Mouse (Mus musculus): ENCODE results near the gene Hrh3. TPM values are rescaled to one million over a fixed set of nuclear protein-coding genes. Genes with fewer than 3 reads are reported as not detected.

Hrh3 gene
- polyA plus RNA-seq, 1 experiment from 2014 or later = 2.8 TPM

DNA sequence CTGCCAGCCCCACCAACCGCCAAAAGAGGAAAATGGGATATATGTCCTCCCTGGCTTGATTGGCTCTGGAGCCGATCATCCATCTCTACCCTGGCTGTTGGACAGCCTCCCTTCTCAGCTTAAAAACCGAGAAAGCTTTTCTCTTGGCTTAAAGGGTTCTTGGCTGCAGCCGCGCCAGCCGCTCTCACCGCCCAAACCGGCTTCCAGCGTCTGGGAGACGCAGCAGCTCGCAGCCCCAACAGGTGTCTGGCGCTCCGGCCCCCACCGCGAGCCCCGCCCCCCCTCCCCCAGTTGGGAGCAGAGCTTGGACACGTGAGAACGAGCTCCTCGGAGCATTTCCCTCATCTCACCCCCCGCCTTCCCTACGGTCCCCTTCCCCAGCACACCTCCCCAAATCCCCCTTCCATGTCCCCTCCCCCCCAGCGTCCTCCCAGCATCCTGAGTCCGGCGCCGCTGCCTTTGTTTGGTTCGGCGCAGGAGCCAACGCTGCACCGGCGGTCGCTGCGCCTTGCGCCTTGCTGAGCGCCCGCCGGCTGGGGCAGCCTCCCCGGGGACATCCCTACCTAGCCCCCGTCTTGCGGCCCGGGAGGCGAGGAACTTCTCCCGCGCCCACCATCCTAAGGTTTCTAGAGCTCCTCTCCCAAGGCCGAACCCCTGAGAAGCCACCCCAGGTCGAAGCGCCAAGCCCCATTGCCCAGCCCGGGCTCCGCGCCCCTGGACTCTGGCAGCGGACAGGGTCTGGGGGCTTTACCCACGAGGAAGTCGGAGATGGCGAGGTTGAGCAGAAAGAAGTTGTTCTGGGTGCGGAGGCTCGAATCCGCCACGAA, 924 bp downstream of the Hrh3 start:
- Histone ChIP-seq H3K9me3 (replicated peaks) (no peaks in the 10 kb centered on the region), H3K4me2 (peak overlapping the region; percentile 96), H3K27me3 (peaks cover 72% of the 10 kb centered on the region), H3K4me1 (peaks cover 49% of the 10 kb centered on the region), H3K36me3 (ENCODE audit: poor library complexity, severe bottlenecking) (no peaks in the 10 kb centered on the region), H3K9ac (peak overlapping the region; percentile 61), H3K4me3 (peak overlapping the region; percentile 58), H3K27ac (no peak overlapping the region)
- 1% methylated on average over 51 of the region's 57 CpGs for WGBS
- ATAC-seq = peak; percentile 22

DNA sequence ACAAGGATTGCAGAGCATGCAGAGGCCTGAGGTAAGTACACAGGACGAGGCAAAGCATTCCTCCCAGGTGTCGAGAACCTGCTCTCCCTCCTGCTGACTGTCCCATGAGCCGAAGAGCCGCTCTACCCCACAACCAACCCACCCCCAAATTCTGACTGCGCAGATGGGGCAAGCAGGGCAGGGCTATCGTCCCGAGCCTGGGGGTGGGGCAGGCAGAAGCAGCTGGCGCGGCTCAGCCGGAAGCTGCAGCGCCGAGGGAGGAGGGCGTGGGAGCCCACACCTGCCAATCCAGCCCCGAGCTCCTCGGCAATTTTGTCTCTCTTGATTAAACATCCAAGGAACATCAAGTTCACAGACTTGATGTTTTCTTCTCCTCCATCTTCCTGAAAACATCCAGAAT, 4.8 kb downstream of the Hrh3 start:
- Histone ChIP-seq H3K9me3 (replicated peaks) (no peaks in the 10 kb centered on the region), H3K4me3 (no peak overlapping the region), H3K4me1 (peaks cover 59% of the 10 kb centered on the region), H3K36me3 (ENCODE audit: poor library complexity, severe bottlenecking) (no peaks in the 10 kb centered on the region), H3K4me2 (peak overlapping the region; percentile 31), H3K9ac (peak overlapping the region; percentile 22; the same call in 1 of the 2 replicates), H3K27ac (no peak overlapping the region), H3K27me3 (peaks cover 66% of the 10 kb centered on the region)
- no peak for ATAC-seq
- 13% methylated on average over 15 of the region's 15 CpGs for WGBS

DNA sequence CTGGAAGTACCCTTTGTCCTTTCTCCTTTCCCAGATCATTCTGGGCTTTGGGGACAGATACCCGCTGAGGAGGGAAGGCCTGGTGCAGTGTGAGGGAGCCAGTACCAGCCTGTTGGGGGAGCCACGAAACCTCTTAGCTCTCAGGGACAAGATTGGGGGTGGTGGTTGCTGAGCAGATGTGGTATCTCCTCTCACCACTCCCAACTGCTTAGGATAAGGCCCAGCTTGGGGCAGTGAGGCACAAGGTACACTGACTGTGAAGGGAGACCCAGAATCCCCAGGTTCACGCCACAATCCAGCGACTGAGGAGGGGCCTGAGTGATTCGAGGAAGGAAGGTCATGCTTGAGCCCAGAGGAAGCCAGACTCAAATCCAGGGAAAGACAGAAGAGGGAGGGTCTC, 6.1 kb downstream of the Hrh3 start:
- WGBS = 34% methylated on average over 5 of the region's 5 CpGs
- H3K27me3 ChIP-seq = peaks cover 53% of the 10 kb centered on the region
- 0 out of 2 replicates have a peak overlapping the region, but pooled peaks have one; percentile 0 for H3K9ac ChIP-seq
- ATAC-seq = 0 out of 2 replicates have a peak, but pooled peaks have one; percentile 14
- no peaks in the 10 kb centered on the region for H3K9me3 ChIP-seq (replicated peaks)
- no peak overlapping the region for H3K4me3 ChIP-seq
- H3K36me3 ChIP-seq (ENCODE audit: poor library complexity, severe bottlenecking) = no peaks in the 10 kb centered on the region
- H3K4me1 ChIP-seq = peaks cover 46% of the 10 kb centered on the region
- H3K27ac ChIP-seq = peak overlapping the region; percentile 38
- H3K4me2 ChIP-seq = no peak overlapping the region

DNA sequence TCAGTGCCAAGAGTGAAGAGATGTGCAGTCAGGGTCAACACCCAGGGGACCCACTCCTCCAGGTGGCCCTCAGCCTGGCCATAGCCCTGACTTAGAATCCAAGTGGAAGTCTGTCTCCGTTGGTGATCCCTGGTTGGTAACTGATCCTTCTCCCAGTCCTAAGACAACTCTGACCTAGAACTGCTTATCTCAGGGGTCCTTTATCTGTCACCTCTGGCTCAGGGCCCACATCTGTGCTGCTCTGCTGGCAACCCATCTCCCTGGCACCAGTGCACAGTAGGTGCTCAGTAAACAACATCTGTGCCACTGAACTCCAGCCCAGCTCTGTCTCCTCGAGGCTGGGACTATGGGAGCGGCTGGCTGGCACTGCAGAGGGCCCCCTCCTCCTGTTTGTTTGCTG, 6.7 kb downstream of the Hrh3 start:
- 39% methylated on average over 3 of the region's 3 CpGs for WGBS
- H3K9me3 ChIP-seq (replicated peaks) = no peaks in the 10 kb centered on the region
- peak; percentile 42; the same call in 1 of the 2 replicates for ATAC-seq
- H3K4me1 ChIP-seq = peaks cover 40% of the 10 kb centered on the region
- H3K4me3 ChIP-seq = no peak overlapping the region
- H3K36me3 ChIP-seq (ENCODE audit: poor library complexity, severe bottlenecking) = no peaks in the 10 kb centered on the region
- peaks cover 47% of the 10 kb centered on the region for H3K27me3 ChIP-seq
- no peak overlapping the region for H3K4me2 ChIP-seq
- peak overlapping the region; percentile 38 for H3K27ac ChIP-seq
- H3K9ac ChIP-seq = 0 out of 2 replicates have a peak overlapping the region, but pooled peaks have one; percentile 0

DNA sequence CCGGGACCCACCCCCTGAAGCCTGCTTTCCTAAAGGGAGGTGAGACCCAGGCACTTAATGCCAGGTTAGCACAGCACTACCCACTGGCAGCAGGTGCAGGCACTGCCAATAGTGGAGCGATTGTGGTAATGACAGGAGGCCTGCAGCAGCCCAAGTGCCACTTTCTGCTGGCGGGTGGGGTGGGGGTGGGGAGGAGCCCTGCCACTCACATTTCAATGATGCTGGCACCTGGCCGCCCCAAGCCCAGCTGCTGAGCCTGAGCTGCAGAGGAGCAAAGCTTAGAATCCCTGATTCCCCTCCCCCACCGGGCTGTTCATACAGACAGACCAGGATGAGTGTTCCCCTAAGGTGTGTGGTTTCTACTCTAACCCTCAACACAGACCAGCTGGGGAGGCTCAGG, 8.6 kb downstream of the Hrh3 start:
- 20% methylated on average over 5 of the region's 5 CpGs for WGBS
- H3K4me3 ChIP-seq = no peak overlapping the region
- peak; percentile 74 for ATAC-seq
- no peaks in the 10 kb centered on the region for H3K9me3 ChIP-seq (replicated peaks)
- H3K9ac ChIP-seq = no peak overlapping the region
- H3K36me3 ChIP-seq (ENCODE audit: poor library complexity, severe bottlenecking) = no peaks in the 10 kb centered on the region
- no peak overlapping the region for H3K4me2 ChIP-seq
- H3K4me1 ChIP-seq = peaks cover 38% of the 10 kb centered on the region
- peaks cover 28% of the 10 kb centered on the region for H3K27me3 ChIP-seq
- H3K27ac ChIP-seq = peak overlapping the region; percentile 35; the same call in 1 of the 2 replicates

DNA sequence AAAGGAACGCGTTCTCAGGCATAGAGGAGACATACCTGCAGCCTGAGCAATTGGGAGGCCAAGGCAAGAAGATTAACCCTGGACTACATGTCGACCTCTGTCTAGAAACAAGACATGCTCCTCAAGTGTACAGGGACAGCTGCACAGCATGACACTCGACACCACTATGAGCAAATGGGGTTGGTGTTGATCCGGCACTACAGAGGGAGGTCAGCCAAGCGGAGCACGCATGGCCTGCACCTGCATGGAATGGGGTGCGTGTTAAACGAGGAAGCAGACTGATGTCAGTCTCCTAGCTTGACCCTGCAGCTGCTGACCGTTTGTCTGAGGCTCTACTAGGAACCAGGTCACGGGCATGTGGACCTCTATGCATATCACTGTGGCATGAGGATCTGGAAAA, 14.0 kb downstream of the Hrh3 start:
- no peak overlapping the region for H3K4me3 ChIP-seq
- WGBS = 70% methylated on average over 11 of the region's 11 CpGs
- H3K9ac ChIP-seq = no peak overlapping the region
- no peaks in the 10 kb centered on the region; the same call in 1 of the 2 replicates for H3K9me3 ChIP-seq (replicated peaks)
- ATAC-seq = no peak
- H3K36me3 ChIP-seq (ENCODE audit: poor library complexity, severe bottlenecking) = peaks cover 16% of the 10 kb centered on the region
- peaks cover 13% of the 10 kb centered on the region for H3K4me1 ChIP-seq
- H3K27ac ChIP-seq = no peak overlapping the region
- no peak overlapping the region for H3K4me2 ChIP-seq
- no peaks in the 10 kb centered on the region for H3K27me3 ChIP-seq

DNA sequence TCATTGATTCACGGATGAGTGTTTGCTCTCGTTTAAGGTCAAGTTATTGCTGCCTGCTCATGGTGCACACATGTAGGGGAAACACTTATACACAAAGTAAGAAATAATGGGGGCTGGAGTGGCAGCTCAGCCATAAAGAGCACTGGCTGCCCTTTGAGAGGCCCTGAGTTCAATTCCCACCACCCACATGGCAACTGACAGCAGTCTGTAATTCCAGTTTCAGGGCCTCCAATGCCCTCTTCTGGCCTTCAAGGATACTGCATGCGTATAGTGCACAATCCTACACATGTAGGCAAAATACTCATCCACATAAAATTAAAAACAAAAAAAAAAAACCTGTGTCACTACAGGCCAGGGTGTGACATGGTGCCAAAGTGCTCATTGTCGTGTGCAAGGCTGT, 16.8 kb downstream of the Hrh3 start:
- ATAC-seq = no peak
- H3K27ac ChIP-seq = no peak overlapping the region
- H3K27me3 ChIP-seq = no peaks in the 10 kb centered on the region
- H3K36me3 ChIP-seq (ENCODE audit: poor library complexity, severe bottlenecking) = peaks cover 37% of the 10 kb centered on the region
- no peak overlapping the region for H3K4me3 ChIP-seq
- H3K4me1 ChIP-seq = peaks cover 12% of the 10 kb centered on the region
- WGBS = 89% methylated on average over 4 of the region's 4 CpGs
- H3K9me3 ChIP-seq (replicated peaks) = no peaks in the 10 kb centered on the region; the same call in 1 of the 2 replicates
- H3K9ac ChIP-seq = no peak overlapping the region
- no peak overlapping the region for H3K4me2 ChIP-seq

DNA sequence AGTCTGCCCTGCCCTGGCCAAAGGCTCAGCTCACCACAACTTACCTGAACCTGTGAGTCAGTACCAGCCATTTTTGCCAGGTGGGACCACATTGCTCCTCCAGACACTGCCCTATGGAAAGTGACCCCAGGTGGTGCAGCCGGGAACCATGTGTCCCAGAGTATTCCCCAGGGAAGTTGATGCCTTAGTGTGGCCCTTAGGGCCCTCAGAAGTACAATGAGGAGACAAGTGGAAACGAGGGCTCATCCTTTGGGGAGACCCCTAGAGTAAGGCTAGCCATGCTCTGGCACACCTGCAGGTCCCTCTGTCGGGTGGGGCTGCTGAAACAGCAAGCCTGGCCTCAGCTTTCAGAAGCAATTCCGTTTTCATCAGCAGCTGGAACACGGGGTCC, 17.7 kb downstream of the Hrh3 start:
- Histone ChIP-seq H3K27me3 (no peaks in the 10 kb centered on the region), H3K4me1 (peaks cover 12% of the 10 kb centered on the region), H3K9ac (no peak overlapping the region), H3K4me2 (no peak overlapping the region), H3K27ac (no peak overlapping the region), H3K9me3 (replicated peaks) (no peaks in the 10 kb centered on the region; the same call in 1 of the 2 replicates), H3K36me3 (ENCODE audit: poor library complexity, severe bottlenecking) (peaks cover 44% of the 10 kb centered on the region), H3K4me3 (no peak overlapping the region)
- ATAC-seq = no peak
- WGBS = 93% methylated on average over 5 of the region's 5 CpGs

DNA sequence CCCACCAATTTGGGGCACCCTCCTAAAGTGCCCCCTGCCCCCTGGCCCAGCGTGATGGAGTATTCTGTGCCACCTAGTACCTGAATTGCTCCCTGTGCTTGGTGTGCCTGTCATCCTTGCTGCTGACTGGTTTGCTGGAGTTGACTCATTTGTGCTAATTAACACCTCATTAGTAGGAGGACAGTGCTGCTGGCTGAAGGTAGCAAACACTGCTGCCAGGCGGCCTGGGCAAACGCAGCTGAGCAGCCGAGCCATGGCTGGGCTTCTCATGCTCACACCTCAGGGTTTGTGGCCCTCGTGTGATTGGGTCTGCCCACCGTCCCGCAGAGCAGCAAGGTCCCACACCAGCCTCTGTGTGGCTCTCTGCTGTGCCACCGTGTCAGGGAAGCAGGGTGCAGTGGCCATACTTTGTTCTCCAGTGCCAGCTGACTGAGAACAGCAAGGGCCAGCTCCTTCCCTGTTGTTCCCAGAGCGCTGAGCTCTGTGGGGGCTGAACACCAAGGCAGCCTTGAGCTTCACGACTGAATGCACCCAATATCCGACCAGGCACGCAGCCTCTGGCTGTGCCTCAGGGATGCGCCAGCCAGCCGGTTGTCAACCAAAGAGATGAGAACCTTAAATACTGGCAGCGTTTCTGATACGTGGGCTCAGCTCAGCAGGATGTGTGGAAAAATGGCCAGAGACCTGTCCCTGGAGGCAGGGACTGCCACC, 18.2 kb downstream of the Hrh3 start:
- Histone ChIP-seq H3K27ac (no peak overlapping the region; the same call in 1 of the 2 replicates), H3K27me3 (no peaks in the 10 kb centered on the region), H3K9me3 (replicated peaks) (no peaks in the 10 kb centered on the region; the same call in 1 of the 2 replicates), H3K4me1 (peaks cover 12% of the 10 kb centered on the region), H3K9ac (no peak overlapping the region), H3K4me3 (no peak overlapping the region), H3K36me3 (ENCODE audit: poor library complexity, severe bottlenecking) (peaks cover 49% of the 10 kb centered on the region), H3K4me2 (no peak overlapping the region)
- peak; percentile 48 for ATAC-seq
- WGBS = 70% methylated on average over 16 of the region's 16 CpGs

DNA sequence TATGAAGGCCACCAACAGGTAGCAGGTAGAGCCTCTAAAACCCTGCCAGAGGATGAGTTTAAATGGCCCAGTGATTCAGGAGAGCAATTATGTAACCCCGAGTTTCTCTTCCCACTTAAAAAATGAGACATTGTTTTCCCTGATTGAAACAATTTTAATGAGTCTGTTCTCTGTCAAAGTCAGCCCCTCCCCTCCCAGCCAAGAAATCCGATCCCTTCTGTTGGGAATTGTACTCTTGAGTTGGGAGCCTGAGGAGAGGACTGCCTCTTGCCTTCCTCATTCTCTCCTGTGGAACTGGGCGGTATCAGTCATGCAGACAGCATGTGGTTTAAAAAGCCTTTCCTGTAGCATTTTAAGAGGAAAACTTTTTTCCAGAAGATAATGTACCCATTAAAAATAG, 19.7 kb downstream of the Hrh3 start:
- peaks cover 53% of the 10 kb centered on the region for H3K36me3 ChIP-seq (ENCODE audit: poor library complexity, severe bottlenecking)
- H3K27me3 ChIP-seq = no peaks in the 10 kb centered on the region
- H3K4me2 ChIP-seq = no peak overlapping the region

DNA sequence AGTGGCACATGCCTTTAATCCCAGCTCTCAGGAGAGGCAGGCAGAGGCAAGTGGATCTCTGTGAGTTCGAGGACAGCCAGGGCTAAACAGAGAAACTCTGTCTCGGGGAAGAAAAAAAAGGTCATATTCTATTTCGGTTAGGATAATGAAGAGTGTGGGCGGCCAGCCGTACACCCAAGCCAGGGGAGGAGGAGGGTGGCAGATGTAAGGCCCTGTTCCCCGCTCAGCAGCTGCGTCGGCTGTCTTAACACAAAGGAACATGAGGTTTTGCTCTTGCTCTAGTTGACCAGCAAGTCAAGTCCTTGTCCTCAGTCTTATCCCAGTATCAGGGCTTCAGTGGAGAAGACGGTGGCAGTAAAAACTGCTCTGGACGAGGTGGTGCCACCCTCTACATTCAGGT, 21.2 kb downstream of the Hrh3 start:
- Histone ChIP-seq H3K9me3 (replicated peaks) (no peaks in the 10 kb centered on the region; the same call in 1 of the 2 replicates), H3K36me3 (ENCODE audit: poor library complexity, severe bottlenecking) (peaks cover 64% of the 10 kb centered on the region), H3K4me2 (no peak overlapping the region), H3K9ac (no peak overlapping the region), H3K27me3 (no peaks in the 10 kb centered on the region), H3K27ac (no peak overlapping the region), H3K4me1 (peaks cover 12% of the 10 kb centered on the region), H3K4me3 (no peak overlapping the region)
- WGBS = 88% methylated on average over 10 of the region's 10 CpGs
- no peak for ATAC-seq

More for the DNA sequence above, 19.7 kb downstream of the Hrh3 start:
- Histone ChIP-seq H3K4me1 (peaks cover 12% of the 10 kb centered on the region), H3K4me3 (no peak overlapping the region), H3K9me3 (replicated peaks) (no peaks in the 10 kb centered on the region; the same call in 1 of the 2 replicates), H3K9ac (no peak overlapping the region), H3K27ac (no peak overlapping the region)
- ATAC-seq = no peak
- WGBS = 32% methylated on average over 3 of the region's 3 CpGs

DNA sequence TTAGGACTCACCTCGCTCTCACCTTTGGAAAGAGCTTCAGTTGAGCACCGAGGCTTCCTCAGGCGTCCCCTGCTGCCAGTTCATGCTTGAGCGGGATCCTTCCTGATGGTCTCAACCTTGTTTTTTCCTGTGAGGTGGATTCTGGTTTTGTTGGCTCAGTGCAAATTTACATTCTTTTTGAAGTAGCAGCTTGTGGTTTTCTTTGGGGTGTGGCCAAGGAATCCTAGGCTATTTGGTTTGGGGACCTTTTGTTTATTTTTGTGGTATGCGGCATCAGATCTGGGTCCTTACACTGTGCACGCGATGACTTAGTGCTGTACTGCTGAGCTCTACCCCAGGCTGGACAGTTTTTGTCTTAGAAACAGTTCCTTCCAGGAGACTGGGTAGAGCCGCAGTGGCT, 23.6 kb downstream of the Hrh3 start:
- Histone ChIP-seq H3K4me2 (no peak overlapping the region), H3K4me1 (peaks cover 3% of the 10 kb centered on the region), H3K9ac (no peak overlapping the region), H3K9me3 (replicated peaks) (no peaks in the 10 kb centered on the region), H3K36me3 (ENCODE audit: poor library complexity, severe bottlenecking) (peaks cover 61% of the 10 kb centered on the region), H3K27me3 (no peaks in the 10 kb centered on the region), H3K27ac (no peak overlapping the region), H3K4me3 (no peak overlapping the region)
- WGBS = 93% methylated on average over 8 of the region's 8 CpGs
- no peak for ATAC-seq

Data from forebrain, embryonic 13.5 days (tissue).